ENCODE assay signal across 8 mouse cellular contexts in genomic region chr15:84668938-84669747, GRCm38 (mm10). TPM values are rescaled to one million over a fixed set of nuclear protein-coding genes. Genes with fewer than 3 reads are reported as not detected.
DNase-seq lines count a peak whose midpoint lies in the region; ATAC-seq and TF ChIP-seq lines count a peak whose summit lies in the region.

Gene Prr5 (plus strand): TSS chr15:84669620.

- WGBS in heart, embryonic 16.5 days = 49% methylated on average over 14 of the region's 14 CpGs
- WGBS in embryonic facial prominence, embryonic 11.5 days = 89% methylated on average over 14 of the region's 14 CpGs
- 62% methylated on average over 14 of the region's 14 CpGs for WGBS in intestine, postnatal 0 days
- 54% methylated on average over 14 of the region's 14 CpGs for WGBS in liver, embryonic 12.5 days (ENCODE audit: insufficient replicate concordance)

- 0 out of 2 replicates have a peak within 1 kb of the TSS, but pooled peaks have one; percentile 30 for H3K9ac ChIP-seq in heart, embryonic 16.5 days (ENCODE audit: low read length)
- H3K9ac ChIP-seq in embryonic facial prominence, embryonic 11.5 days (replicated peaks; ENCODE audit: low read length) = no peak within 1 kb of the TSS
- H3K9ac ChIP-seq in intestine, postnatal 0 days (ENCODE audit: low read depth, low read length) = no peak within 1 kb of the TSS
- no peak within 1 kb of the TSS for H3K9ac ChIP-seq in liver, embryonic 12.5 days

- no peak within 1 kb of the TSS for H3K27ac ChIP-seq in heart, embryonic 16.5 days (ENCODE audit: low read length)
- H3K27ac ChIP-seq in embryonic facial prominence, embryonic 11.5 days (replicated peaks; ENCODE audit: low read depth, low read length) = no peak within 1 kb of the TSS
- H3K27ac ChIP-seq in intestine, postnatal 0 days (ENCODE audit: low read depth, low read length) = no peak within 1 kb of the TSS
- H3K27ac ChIP-seq in liver, embryonic 12.5 days = no peak within 1 kb of the TSS

- H3K36me3 ChIP-seq in heart, embryonic 16.5 days (ENCODE audit: control insufficient read depth, insufficient read depth) = no peaks in the 10 kb centered on the region
- H3K36me3 ChIP-seq in embryonic facial prominence, embryonic 11.5 days (replicated peaks; ENCODE audit: control insufficient read depth, insufficient read depth, low read depth, low read length) = no peaks in the 10 kb centered on the region
- no peaks in the 10 kb centered on the region; the same call in 1 of the 2 replicates for H3K36me3 ChIP-seq in intestine, postnatal 0 days (ENCODE audit: control insufficient read depth, insufficient read depth)
- no peaks in the 10 kb centered on the region for H3K36me3 ChIP-seq in liver, embryonic 12.5 days

- peak within 1 kb of the TSS; percentile 25; the same call in 1 of the 2 replicates for H3K4me2 ChIP-seq in heart, embryonic 16.5 days (ENCODE audit: low read depth, low read length)
- H3K4me2 ChIP-seq in embryonic facial prominence, embryonic 11.5 days (ENCODE audit: low read depth, low read length) = no peak within 1 kb of the TSS
- H3K4me2 ChIP-seq in intestine, postnatal 0 days (replicated peaks; ENCODE audit: low read depth) = no peak within 1 kb of the TSS
- no peak within 1 kb of the TSS for H3K4me2 ChIP-seq in liver, embryonic 12.5 days

- H3K4me3 ChIP-seq in heart, embryonic 16.5 days (ENCODE audit: low read length) = no peak within 1 kb of the TSS
- H3K4me3 ChIP-seq in embryonic facial prominence, embryonic 11.5 days (ENCODE audit: low read depth, low read length) = no peak within 1 kb of the TSS
- H3K4me3 ChIP-seq in intestine, postnatal 0 days (ENCODE audit: low read depth, low read length) = no peak within 1 kb of the TSS
- H3K4me3 ChIP-seq in liver, embryonic 12.5 days = no peak within 1 kb of the TSS

- H3K27me3 ChIP-seq in heart, embryonic 16.5 days (ENCODE audit: control insufficient read depth, insufficient read depth, low read length) = no peaks in the 10 kb centered on the region; the same call in 1 of the 2 replicates
- H3K27me3 ChIP-seq in embryonic facial prominence, embryonic 11.5 days (ENCODE audit: control insufficient read depth, insufficient read depth, low read length) = peaks cover 1% of the 10 kb centered on the region
- H3K27me3 ChIP-seq in intestine, postnatal 0 days (replicated peaks; ENCODE audit: control insufficient read depth, insufficient read depth, low read length) = no peaks in the 10 kb centered on the region
- peaks cover 28% of the 10 kb centered on the region for H3K27me3 ChIP-seq in liver, embryonic 12.5 days (replicated peaks)

- H3K9me3 ChIP-seq in heart, embryonic 16.5 days (replicated peaks; ENCODE audit: control insufficient read depth, low read length) = no peaks in the 10 kb centered on the region
- H3K9me3 ChIP-seq in embryonic facial prominence, embryonic 11.5 days (replicated peaks; ENCODE audit: control insufficient read depth, low read length) = no peaks in the 10 kb centered on the region
- H3K9me3 ChIP-seq in intestine, postnatal 0 days (ENCODE audit: control insufficient read depth) = no peaks in the 10 kb centered on the region
- H3K9me3 ChIP-seq in liver, embryonic 12.5 days (replicated peaks) = no peaks in the 10 kb centered on the region

- H3K4me1 ChIP-seq in heart, embryonic 16.5 days (ENCODE audit: control insufficient read depth, insufficient read depth, low read length) = peaks cover 15% of the 10 kb centered on the region
- H3K4me1 ChIP-seq in embryonic facial prominence, embryonic 11.5 days (ENCODE audit: control insufficient read depth, insufficient read depth, low read length) = peaks cover 3% of the 10 kb centered on the region; the same call in 1 of the 2 replicates
- H3K4me1 ChIP-seq in intestine, postnatal 0 days (replicated peaks; ENCODE audit: control insufficient read depth, insufficient read depth, low read length) = peaks cover 8% of the 10 kb centered on the region
- peaks cover 33% of the 10 kb centered on the region for H3K4me1 ChIP-seq in liver, embryonic 12.5 days

- no peak for ATAC-seq in heart, embryonic 16.5 days (replicated peaks; ENCODE audit: extremely low read depth, insufficient read depth, low FRiP score)
- ATAC-seq in embryonic facial prominence, embryonic 11.5 days (replicated peaks; ENCODE audit: insufficient number of reproducible peaks, low FRiP score, low TSS enrichment, low read depth) = no peak
- ATAC-seq in intestine, postnatal 0 days = no peak
- ATAC-seq in liver, embryonic 12.5 days = peak; percentile 69
- ATAC-seq in monocyte, adult 5-6 weeks (replicated peaks; ENCODE audit: insufficient number of reproducible peaks, low FRiP score, low TSS enrichment, poor library complexity, severe bottlenecking) = no peak

- no peak for DNase-seq in heart, adult 8-10 months (ENCODE audit: low spot score)
- no peak for DNase-seq in embryonic facial prominence, embryonic 11.5 days (ENCODE audit: low spot score)
- no peak for DNase-seq in frontal cortex, postnatal 10 days (ENCODE audit: low spot score in 2 of 2)
- DNase-seq in spleen, postnatal 14 days (ENCODE audit: low spot score in 2 of 2) = no peak

- TF ChIP-seq CTCF in intestine, postnatal 0 days (IDR thresholded peaks at IDR 0.05; ENCODE audit: low read depth) = no peak

RNA-seq across cellular contexts. Expression of gene Prr5, which starts in this region (rescaled TPM):
- polyA plus RNA-seq in heart, embryonic 16.5 days (2015; fragmentation: Nextera tagmentation; extraction: Ambion mirVana) = 11.3 and 14.8 TPM in 2 replicates
- total RNA-seq in heart, adult 8-10 months (2022) = 1 to 10 TPM; 2.5 to 4.3 (median 3.1) TPM
- 11.4 and 11.8 TPM in 2 replicates for polyA plus RNA-seq in embryonic facial prominence, embryonic 11.5 days (2014; fragmentation: Nextera tagmentation; extraction: Ambion mirVana)
- polyA plus RNA-seq in intestine, postnatal 0 days (2015; fragmentation: Nextera tagmentation; extraction: Ambion mirVana) = 68.5 and 83.0 TPM in 2 replicates
- polyA plus RNA-seq in liver, embryonic 12.5 days (2016; fragmentation: Nextera tagmentation; extraction: Ambion mirVana) = 12.6 and 14.1 TPM in 2 replicates
- total RNA-seq in monocyte, adult 5-6 weeks (2017) = 2.6 to 9.9 TPM (median 3.7 TPM) in 3 replicates
